Mouse (Mus musculus) right cerebral cortex, postnatal 4 days (tissue): ENCODE measurements at regions not wholly inside any gene's neighbourhood (a gene's known extent, or its start where the extent isn't known, plus 50 kb on each side); places are given as distances from the start of the nearest gene placed in this dataset.
A peak's percentile ranks its signal among the peaks of the same experiment; 100 is the strongest.

Source experiments
- DNase-seq: peaks from one replicate; pipeline ENCODE4 v3.0.0-alpha.2; 2022

DNA sequence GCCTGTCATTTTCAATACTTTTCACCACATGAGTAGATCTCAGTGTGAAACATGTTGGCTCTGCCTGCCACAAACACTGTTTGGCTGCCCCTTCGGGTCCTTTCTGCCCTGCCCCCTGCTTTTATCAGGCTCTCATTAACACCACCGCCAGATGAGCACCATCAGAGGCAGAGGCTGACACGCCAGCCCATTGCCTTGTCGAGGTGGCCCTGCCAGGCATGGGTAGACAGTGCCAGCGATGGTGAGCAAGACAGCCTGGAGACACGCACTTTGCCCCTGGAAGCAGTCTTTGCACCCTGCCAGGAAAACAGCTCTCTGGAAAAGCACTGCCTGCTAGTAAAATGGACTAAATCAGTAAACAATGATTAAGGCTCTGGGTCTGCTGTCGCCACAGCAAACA lies 158.2 kb downstream of the Gm10295 start:
- peak; percentile 7 for DNase-seq

DNA sequence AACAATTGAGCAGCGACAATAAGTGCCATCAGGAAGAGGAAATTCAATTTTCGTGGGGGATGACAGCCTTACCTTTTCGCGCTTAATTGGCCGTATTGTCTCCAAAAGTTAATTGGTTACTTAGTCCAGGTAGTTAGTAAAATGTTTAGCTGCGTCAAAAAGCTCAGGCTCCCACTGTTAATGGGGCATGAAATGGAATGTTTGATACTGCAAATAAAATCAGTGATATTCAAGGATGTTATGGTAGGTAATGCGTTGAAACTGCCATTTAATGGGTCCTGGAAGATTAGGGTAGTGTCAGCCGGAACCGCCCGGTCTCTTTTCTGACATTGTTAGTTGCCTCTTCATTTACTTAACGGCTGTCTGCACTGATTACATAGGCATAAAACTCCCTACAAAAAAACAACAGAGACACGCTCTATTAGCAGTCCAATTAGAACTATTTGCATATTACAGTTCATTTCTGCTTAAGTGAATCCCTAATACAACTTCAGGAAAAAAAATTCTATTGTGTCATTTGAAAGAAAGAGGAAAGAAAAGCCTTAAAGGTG lies 161.0 kb downstream of the Gm10295 start:
- DNase-seq = no peak

DNA sequence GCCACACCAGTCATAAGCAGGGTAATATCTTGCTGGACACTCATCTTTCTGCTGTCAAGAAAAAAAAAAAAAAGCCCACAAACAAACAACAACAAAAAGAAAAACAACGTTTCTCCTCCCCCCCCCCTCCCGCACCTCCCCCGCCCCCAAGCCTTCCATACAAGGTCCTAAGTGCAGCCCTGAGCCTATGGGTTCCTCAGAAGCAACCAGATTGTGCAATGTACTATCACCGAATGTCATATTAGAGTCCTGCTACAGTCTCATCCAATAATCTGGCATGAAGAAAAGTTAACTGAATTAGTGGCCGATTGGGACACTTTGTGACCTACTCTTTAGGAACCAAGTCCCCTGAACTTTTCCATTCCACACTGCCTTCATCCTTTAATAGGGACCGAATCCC lies 161.5 kb downstream of the Gm10295 start:
- no peak for DNase-seq

DNA sequence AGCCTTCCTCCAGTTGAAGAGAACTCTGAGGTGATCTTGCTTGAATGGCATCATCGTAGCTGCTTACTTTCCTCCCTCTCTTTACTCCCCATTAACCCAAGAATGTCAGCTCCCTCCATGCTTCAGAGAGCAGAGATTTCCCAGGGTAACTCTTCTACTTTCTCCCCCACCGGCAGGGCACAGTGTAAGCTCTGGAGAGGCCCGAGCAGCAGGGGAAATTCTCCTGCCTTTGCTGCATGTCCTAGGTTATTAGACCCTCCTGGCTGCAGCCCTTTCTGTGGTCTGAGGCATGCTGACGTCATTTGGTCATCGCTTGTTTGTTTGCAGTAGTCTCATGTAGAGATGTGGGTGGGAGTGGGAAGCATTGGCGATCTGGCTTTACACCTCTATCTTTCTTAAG lies 163.2 kb downstream of the Gm10295 start:
- DNase-seq = no peak

DNA sequence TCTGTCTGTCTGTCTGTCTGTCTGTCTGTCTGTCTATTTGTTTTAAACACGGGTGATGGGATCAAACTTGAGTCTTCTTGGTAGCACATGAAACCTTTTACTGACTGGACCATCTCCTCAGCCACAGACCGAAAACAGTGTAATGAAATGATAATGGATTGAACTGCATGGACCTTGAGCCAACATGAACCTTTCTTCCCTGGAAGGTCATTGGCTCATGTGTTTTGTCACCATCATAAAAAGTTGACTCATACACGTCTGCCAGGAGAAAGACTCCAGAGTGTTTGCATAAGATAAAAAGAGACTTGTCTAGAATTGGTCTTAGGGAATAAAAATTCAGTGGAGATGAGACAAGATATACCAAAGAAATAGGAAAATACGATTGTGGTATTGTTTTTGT lies 176.4 kb downstream of the Gm10295 start:
- no peak for DNase-seq

DNA sequence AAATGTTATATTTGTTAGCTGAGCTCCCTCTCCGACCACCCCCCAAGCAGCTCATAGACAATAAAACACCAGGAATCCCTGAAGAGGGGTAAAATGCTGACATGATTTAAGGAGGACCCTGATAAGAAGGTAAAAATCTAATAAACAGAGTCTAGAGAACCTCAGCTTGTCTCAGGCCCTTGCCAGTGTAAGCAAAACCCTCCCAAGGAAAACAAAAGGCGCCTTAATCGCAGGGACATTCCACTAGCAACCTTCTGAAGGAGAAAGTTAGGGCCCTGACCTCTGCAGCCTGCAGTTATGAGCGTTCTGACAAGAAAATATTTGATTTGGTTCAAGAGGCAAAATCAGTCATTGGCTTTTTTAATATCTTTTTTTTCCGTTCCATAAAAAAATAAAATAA lies 212.2 kb downstream of the Gm10295 start:
- DNase-seq = no peak

DNA sequence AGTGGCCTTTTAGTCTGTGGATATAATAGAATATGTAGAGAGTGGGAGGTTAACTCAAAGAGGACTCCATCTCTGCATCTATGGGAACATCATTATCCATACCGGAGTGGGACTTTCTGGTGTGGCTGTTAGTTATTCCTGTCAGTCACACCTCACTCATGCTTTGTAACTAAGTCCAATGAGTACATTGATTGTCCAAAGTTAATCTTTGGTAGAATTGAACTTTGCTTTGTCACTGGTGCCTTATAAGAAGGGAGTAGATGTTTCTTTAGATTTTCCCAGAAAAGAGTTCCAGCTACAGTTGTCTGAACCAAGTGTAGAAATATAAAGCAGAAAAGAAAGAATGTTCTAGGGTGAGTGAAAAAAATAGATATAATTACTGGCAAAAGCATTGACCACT lies 221.3 kb downstream of the Gm10295 start:
- DNase-seq = no peak

DNA sequence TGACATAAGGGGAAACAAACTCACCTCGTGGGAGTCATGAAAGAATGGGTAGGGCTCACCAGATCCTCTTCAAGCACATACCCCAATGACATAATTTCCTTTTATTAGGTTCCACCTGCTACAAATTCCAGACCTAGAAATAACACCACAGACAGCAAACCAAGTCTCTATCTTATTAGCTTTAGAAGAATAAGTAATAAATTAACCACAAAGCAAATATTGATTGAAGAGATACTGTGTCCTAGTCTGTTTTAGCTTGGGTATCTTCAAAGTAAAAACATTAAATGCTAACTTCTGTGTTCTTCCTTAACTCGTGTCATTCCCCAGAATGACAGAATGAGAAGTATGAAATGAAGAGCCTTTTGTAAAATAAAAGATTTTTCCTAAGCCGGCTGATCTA lies 222.4 kb downstream of the Gm10295 start:
- DNase-seq = no peak

DNA sequence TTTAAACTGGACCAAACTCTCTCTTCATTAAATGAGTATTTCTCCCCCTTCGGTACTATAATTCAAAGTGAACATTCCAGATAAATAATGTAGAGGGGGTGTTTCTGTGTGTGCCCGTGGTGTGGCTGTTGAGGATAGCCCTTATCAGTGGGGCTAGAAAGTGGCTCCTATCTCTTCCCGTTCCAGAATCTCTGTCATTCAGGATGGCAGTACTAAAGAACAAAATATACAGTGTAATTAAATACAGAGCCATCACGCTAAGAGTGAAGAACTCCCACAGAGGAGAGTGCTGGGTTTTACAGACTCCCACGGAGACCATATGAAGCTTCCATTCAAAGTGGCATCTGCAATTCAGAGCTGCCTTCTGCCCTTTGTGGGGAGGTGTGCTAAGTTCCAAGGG lies 229.8 kb downstream of the Gm10295 start:
- DNase-seq = no peak

DNA sequence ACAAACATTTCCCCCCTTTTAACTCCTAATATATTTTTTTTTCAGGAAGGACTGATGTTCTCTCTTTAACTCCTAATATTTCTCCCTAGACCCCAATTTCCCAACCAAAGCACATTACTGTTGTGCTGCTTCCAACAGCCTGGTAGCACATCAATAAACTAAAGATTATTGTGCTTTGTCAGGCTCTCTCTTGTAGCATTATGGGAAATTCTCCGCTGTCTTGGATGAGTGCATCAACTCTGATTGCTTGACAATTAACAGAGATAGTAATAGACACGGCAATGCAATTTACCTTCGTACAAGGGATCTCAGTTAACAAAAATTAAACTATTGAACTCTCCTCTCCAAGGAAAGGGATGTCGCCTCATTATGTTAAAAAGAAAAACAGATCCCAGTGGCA lies 230.3 kb downstream of the Gm10295 start:
- no peak for DNase-seq

DNA sequence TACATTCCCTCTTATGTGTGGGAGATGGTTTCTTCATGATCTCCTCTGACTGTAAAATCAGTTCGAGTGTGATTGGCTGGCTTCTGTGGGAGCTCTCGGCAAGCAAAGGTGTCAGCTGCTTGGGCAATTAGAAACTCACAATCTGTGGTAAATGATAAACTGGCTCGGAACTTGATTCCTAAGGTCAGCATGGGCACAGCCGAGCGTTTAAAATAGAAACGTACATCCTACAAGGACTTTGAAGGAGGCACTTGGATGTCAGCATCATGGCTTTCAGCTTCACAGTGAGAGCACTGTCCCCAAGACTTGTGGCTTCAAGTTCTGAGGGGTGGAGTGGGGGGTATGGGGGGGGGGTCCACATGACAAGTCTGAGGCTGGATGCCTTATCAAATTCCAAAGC lies 231.3 kb downstream of the Gm10295 start:
- DNase-seq = no peak

DNA sequence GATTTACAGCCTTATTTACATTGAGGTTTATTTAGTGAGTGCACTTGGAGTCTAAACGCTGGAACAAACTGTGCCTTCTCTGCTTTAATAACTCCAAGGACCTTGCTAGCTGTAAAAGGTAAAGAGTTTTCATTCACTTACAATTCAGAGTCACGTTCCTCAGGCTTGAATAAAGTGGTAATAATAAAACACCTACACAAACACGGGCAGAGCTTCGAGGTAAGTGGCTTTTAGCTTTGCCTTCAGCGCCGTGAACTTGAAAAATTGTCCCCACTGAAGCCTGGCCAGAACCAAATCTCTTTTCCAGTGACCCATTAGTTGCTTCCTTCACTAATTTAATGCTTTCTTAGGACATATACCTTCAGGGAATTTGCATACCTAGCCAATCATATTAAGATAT lies 244.2 kb downstream of the Gm10295 start:
- DNase-seq = no peak

DNA sequence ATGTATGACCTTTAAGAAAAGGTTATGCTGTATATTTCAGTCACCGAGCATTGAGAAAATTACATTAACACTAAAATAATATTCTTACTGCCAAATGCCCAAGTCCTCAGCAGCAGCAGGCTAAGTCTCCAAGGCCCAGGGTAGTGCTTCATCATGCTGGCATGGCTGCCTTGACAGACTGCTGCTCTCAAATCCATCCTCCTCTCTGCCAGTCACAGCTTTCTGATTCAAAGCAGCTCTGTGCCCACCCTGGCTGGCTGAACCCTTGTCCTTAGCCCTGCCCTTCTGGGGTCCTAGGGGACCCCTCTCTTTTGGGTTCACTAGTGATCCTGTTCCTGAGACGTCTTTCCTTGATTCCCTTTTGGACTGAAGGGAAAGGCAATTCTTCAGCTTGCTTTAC lies 251.0 kb downstream of the Gm10295 start:
- DNase-seq = no peak

DNA sequence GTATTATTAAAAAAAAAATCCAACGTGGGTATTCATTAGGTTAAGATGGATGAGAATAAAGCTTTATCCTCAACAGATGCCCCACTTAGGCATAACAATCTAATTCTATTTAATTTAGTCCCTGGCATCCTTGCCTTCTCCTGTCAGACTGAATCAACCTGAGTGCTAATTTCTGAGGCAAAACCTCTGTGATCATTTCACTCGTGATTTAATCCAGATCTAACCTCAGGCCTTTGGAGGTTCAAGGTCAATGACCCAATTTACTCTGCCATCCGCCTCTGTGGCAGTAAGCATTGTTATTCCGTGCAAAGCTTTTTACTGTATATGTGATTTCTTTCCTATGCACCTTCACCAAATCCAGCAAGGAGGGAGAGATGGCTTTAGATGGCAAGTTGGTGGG lies 253.0 kb downstream of the Gm10295 start:
- DNase-seq = no peak

DNA sequence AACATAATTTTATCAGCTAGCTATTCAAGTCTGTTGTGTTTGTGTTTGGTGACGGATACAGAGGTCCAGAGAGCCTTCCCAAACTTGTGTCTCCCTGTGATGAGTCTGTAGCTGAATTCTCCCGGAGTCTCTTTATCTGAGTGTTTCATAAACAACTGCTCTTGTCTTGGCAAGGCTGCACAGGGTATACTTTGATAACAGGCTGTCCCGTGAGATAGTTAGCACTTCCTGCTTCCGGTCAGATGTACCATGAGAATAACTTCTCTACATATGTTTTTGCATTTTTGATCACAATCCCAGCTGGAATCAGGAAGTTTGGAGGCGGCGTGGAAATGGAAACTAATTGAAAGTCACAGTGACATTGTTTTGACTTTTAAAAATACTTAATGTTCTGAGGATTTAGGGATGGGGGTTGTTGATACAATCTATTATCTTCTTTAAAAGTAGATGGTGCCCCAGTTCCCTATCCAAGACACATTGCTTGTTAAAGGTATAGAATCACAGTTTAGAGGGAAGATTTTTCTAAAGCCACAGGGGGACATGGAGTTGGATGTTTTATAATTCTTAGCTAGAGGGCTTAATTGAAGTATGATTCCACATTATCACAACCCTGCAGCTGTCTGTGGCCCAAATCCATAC lies 257.9 kb downstream of the Gm10295 start:
- DNase-seq = no peak

DNA sequence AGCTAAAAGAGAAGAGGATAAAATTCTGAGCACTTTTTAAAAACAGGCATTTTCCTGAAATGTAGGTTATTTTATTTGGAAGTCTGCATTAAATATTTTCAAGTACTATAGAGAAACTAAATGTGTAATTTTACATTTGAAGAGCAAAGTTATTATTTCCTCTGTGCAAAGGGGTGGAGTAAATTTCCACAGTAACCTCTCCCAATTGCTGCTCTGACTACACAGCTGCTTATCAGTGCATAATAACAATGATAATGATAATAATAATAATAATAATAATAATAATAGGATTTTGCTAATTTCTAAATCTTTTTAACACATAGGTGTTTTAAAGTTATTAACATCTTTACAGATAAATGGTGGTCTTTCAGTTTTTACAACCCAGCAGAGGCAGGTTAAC lies 258.5 kb downstream of the Gm10295 start:
- DNase-seq = no peak

DNA sequence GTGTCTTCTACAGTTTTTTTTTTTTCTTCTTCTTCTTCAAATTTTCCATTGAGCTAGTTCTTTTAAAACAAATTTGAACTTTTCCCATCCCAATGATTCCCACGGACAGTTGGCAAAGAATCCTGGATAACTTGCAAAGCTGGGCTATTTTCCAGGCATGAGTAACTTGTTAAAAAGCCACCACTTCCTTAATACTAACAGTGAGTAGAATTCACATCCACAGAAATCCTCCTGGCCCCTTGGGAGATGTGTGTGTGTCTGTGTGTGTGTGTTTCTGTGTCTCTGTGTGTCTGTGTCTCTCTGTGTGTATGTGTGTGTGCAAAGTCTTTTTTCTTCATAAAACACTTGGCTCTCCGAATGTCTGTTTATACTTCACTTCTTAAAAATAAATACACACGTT lies 259.0 kb downstream of the Gm10295 start:
- no peak for DNase-seq

DNA sequence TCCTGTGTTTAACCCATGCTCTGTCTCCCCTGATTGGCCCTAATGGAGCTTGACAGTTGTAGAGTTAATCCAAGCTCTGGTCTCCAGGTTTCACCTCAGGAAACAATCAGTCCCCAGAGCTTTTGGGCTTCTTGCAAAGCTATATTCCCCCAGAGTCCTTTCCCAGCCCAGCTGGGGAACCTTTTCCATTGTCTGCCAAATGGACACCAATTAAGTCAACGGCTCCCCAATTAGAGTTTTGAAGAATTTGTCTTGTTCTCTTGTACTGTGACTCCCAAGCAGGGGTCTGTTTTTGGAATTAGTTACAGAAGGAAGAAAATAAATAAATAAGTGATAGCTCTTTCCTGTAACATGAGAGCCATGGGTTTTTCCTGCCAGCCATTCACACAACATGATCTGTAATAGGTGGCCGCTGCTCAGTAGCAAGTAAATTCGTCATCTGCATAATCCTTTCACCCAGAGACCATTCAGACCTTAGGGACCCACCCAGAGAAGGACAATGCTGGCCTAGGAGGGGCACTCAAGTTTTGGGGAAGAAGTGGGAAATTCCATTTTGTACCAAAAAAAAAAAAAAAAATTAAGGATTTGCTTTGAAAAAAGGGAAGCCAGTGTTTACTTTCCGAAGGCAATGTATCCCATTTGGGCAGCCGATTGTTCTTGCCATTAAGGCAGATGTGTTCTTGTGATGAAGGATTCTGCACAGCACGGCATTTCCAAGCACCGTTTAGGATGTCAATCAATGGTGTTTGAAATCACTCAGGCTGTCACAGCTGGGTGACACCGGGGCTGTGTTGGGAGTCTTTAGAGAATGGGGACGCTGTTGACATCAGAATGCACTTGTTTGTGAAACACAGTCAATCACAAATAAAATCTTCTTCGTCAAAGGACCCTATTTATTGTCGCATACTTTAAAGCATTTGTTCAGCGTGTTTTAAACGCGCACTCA lies 286.6 kb downstream of the Gm10295 start:
- no peak for DNase-seq

DNA sequence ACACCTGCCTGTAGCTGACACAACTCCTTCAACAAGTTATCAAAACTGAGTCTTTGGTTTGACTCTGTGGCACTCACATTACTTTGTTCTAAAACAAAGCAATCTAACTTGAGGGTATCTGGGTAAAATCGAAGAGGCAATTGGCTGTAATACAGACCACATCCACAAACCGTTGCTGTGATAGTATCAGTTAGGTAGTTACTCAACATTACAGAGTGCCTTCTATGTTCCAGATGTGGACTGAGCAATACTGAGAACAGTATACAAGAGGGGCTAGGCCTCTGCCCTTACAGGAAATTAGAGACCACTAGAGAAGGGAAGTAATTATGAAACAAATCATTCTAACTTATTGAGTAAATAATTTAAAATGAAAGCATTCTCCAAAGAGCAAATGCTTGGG lies 300.5 kb downstream of the Gm10295 start:
- DNase-seq = no peak

DNA sequence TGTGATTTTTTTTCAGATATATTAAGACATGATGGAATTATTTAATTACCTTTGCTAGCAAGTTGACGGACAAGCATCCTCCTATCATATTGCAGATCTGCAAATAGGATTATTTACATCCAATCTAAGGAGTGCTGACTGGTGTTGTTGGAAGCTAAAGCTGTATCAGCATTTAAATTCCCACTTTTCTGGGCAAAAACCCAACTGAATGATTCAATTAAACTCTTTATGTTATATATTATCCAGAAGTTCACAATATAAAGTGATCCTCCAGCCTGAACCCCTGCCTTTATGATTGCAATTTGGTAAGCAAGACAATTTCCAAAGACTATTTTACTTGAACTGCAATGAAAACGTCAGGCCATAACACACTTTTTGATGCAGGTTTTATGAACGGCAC lies 304.1 kb downstream of the Gm10295 start:
- DNase-seq = no peak

DNA sequence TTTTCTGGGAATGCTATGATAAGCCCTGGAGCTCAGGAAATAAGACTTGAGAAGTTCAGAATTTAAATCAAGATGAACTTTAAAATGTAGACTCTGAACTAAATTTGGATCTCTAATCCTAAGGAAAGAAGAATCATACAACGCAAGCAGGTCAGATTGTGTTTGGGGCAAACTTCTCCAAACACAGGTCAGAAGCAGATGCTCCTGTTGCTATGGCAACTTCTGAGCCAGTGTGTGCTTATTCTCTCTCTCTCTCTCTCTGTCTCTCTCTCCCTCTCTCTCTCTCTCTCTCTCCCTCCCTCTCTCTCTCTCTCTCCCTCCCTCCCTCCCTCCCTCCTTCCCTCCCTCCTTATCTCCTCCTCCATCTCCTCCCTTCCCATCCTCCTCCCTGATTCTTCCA lies 304.7 kb downstream of the Gm10295 start:
- no peak for DNase-seq

DNA sequence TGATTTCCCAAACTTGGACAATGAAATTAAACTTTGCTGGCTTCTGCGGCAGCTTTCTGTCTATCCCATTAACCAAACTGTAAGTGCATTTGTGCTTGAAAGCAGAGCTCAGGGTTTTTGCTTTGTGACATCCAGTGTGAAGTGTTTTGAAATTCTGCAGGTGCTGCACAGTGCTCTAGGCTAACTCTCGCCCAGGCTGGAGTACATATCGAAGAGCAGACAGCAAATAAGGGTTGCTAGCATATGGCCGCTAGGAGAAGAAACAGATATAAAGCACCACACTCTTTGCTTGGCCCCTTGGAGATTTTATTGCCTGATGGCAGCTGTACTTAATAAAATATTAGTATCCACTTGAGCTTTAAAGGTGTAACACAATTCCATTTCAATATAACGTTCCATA lies 307.5 kb downstream of the Gm10295 start:
- no peak for DNase-seq

DNA sequence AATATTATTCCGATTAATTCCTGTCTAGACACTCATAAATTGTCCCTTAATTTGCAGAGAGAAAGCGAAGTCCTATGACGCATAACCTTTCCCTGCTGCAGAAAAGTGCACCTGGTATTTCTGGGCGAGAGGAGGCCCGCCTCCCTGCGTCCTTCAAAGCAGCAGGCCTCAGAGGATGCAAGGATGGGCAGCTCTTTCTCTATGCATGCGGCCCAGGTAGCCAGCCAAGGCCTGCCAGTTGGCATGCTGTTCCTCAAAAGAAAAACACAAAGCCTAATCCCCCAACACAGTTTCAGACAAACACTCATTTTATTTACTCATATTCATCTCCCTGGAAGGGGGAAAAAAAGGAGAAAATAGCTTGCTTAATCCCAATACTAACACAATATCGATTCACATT lies 308.2 kb downstream of the Gm10295 start:
- DNase-seq = no peak

DNA sequence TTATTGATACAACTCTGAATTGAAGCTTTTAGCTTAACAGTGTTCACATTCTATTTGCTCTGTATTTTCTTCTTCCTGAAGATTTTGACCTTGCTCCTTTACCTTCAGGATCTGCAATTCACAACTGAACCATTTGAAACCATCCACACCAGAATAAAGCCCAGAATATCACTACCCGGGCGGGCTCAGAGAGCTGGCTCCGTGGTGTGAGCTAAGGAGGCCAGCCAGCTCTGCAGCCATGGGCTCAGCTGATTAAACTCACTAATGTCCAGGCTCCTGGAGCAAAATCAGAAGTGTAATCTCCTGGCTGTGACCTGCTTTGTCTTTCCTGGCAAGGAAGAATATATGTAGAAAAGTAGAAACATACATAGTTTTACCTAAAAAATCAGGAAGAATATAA lies 309.9 kb downstream of the Gm10295 start:
- no peak for DNase-seq
